Mouse (Mus musculus) lung, adult 2 months (tissue): ENCODE measurements around the gene Scgb1c1.

ENCODE experiments used
- CTCF ChIP-seq: fragments of 200-500 bp; IDR thresholded peaks from 2 replicates; pipeline ENCODE4 v1.5.1; 2011; ENCODE audit warnings: mild to moderate bottlenecking, low read length, control low read depth; ENCODE audit not compliant: insufficient read depth
- POLR2A ChIP-seq: fragments of 200-500 bp; IDR thresholded peaks from 2 replicates; pipeline ENCODE4 v1.6.1; 2011; ENCODE audit warnings: low read depth, mild to moderate bottlenecking, control low read depth, low read length, borderline replicate concordance; ENCODE audit errors: extremely low read depth

GRCm38 (mm10) chr7:140882469-140882803 lies 37.1 kb downstream of the Scgb1c1 start:
- TF ChIP-seq CTCF (no peak), POLR2A (no peak)
